Mouse (Mus musculus): ENCODE data around the gene Rnf220.

The Rnf220 gene

DNA sequence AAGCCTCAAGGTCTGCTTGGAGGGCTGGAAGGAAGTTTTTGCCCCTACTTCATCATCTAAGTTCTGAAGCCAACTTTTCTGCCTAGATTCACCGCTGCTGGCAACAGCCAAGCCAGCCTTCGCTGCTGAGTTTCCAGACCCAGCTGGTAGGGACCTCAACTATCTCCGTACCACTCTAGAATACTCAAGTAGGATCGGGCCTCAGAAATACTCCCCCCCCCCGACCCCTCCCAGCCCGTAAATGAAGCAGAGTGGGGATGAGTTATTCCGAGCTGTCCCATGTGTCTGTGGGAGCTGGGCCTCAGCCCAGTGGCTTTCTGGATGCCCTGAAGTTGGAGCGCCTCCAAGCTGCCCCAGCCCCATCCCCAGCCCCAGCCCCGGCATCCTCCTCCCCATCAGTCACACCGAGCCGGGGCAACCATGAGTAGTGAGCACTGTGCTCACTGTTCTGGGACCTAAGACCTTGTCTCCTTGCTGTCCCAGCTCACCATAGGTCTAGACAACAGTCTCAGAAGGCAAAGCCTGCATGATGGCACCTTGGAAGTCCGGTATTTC is 146.6 kb downstream of the Rnf220 start:
- Histone ChIP-seq H3K9me3 (ENCODE audit: low read length) (no peaks in the 10 kb centered on the region), H3K4me1 (replicated peaks; ENCODE audit: low read depth, low read length) (peaks cover 90% of the 10 kb centered on the region), H3K36me3 (ENCODE audit: insufficient read depth, low read length) (no peaks in the 10 kb centered on the region), H3K4me3 (replicated peaks; ENCODE audit: low read length) (peak overlapping the region; percentile 48), H3K27me3 (ENCODE audit: insufficient read depth, low read length) (no peaks in the 10 kb centered on the region)
- TF ChIP-seq NANOG (IDR thresholded peaks at IDR 0.05; ENCODE audit: borderline replicate concordance, low read length) (no peak), CTCF (conservative IDR thresholded peaks at IDR 0.05; ENCODE audit: low read length) (no peak), POU5F1 (IDR thresholded peaks at IDR 0.05; ENCODE audit: borderline replicate concordance, low read length) (no peak)

DNA sequence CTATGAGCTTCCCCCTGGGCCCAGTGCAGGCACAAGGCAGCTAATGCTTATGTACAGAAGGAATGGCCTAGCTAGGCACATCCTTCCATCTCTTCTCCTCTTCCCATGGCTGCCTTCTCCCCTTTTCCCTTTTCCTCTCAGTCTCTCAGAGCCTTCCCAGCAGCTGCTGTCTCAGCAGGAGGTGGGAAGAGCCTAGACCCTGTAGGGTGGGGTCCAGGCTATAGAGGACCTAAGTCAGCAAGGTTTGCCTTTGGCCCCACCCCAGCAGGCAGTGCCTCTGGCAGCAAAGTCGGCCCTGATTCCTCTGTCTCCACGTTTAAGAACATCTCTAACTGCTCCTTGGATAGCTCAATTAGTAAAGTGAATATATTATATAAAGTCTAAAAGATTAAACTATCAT is 147.5 kb downstream of the Rnf220 start:
- H3K36me3 ChIP-seq (ENCODE audit: insufficient read depth, low read length) = no peaks in the 10 kb centered on the region
- peak overlapping the region; percentile 48 for H3K4me3 ChIP-seq (replicated peaks; ENCODE audit: low read length)
- TF ChIP-seq POU5F1 (IDR thresholded peaks at IDR 0.05; ENCODE audit: borderline replicate concordance, low read length) (no peak), CTCF (conservative IDR thresholded peaks at IDR 0.05; ENCODE audit: low read length) (no peak), NANOG (IDR thresholded peaks at IDR 0.05; ENCODE audit: borderline replicate concordance, low read length) (no peak)
- peaks cover 85% of the 10 kb centered on the region for H3K4me1 ChIP-seq (replicated peaks; ENCODE audit: low read depth, low read length)
- no peaks in the 10 kb centered on the region for H3K9me3 ChIP-seq (ENCODE audit: low read length)
- no peaks in the 10 kb centered on the region for H3K27me3 ChIP-seq (ENCODE audit: insufficient read depth, low read length)

DNA sequence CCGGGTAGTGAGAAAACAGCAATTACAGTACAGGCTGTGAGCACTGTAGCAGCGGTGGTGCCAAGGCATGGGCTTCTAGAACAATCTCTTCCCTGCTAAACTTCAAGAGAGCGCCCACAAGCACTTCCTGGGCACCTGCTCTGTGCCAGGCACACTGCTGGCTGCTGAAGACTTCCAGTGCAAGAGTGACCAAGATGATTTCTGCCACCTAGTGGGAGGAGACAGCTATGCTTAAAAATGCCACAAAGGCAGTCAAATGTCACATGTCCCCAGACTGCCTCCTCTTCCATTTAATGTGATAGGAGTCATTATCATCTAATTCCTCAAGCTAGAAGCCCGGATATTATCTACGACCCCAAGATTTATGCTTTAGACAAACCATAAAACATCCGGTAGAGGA is 150.8 kb downstream of the Rnf220 start:
- H3K4me3 ChIP-seq (replicated peaks; ENCODE audit: low read length) = no peak overlapping the region
- H3K27me3 ChIP-seq (ENCODE audit: insufficient read depth, low read length) = no peaks in the 10 kb centered on the region
- no peaks in the 10 kb centered on the region for H3K9me3 ChIP-seq (ENCODE audit: low read length)
- TF ChIP-seq POU5F1 (IDR thresholded peaks at IDR 0.05; ENCODE audit: borderline replicate concordance, low read length) (no peak), CTCF (conservative IDR thresholded peaks at IDR 0.05; ENCODE audit: low read length) (peak; percentile 51)
- H3K36me3 ChIP-seq (ENCODE audit: insufficient read depth, low read length) = no peaks in the 10 kb centered on the region
- H3K4me1 ChIP-seq (replicated peaks; ENCODE audit: low read depth, low read length) = peaks cover 84% of the 10 kb centered on the region

DNA sequence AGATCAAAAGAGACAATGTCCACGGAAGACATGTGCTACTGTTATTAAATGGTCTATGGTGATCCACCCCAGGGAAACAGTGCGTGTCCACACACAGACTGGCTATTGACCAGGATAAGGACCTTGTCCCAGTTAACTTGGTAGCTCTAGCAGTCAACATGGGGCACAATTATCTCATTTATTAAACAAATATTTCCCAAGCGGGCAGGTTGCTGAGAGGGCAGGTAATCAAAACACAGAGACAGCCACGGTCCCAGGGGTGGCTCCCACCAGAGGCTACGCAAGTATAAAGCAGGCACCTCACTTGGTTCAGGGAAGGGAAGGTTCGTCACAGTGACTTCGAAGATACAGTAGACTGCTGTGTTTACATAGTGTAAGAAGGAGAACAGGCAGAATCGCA is 153.5 kb downstream of the Rnf220 start:
- TF ChIP-seq CTCF (conservative IDR thresholded peaks at IDR 0.05; ENCODE audit: low read length) = no peak
- no peak for TF ChIP-seq NANOG (IDR thresholded peaks at IDR 0.05; ENCODE audit: borderline replicate concordance, low read length)
- TF ChIP-seq POU5F1 (IDR thresholded peaks at IDR 0.05; ENCODE audit: borderline replicate concordance, low read length) = no peak
- Histone ChIP-seq H3K4me3 (replicated peaks; ENCODE audit: low read length) (peak overlapping the region; percentile 58), H3K27me3 (ENCODE audit: insufficient read depth, low read length) (no peaks in the 10 kb centered on the region), H3K9me3 (ENCODE audit: low read length) (no peaks in the 10 kb centered on the region), H3K4me1 (replicated peaks; ENCODE audit: low read depth, low read length) (peaks cover 79% of the 10 kb centered on the region), H3K36me3 (ENCODE audit: insufficient read depth, low read length) (no peaks in the 10 kb centered on the region)

DNA sequence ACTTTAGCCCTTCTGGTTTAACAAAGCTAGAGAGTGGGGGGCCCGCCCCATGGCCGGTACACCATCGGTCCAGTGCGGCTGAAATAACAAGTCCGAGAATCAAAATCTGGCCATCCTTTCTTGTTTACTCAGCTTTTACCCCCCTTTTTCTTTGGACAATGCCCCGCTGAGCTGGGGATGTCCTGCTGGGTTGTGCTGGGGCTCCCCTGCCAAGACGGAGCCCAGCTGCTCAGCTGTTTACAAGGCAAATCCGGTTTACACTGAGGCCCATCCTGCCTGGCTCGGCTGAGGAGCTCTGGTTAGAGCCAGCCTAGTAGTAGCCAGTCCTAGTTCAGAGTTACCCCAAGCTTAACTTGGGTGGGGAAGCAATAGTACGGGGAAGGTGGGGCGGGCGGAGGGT is 154.1 kb downstream of the Rnf220 start:
- Histone ChIP-seq H3K36me3 (ENCODE audit: insufficient read depth, low read length) (no peaks in the 10 kb centered on the region), H3K27me3 (ENCODE audit: insufficient read depth, low read length) (no peaks in the 10 kb centered on the region), H3K9me3 (ENCODE audit: low read length) (no peaks in the 10 kb centered on the region), H3K4me1 (replicated peaks; ENCODE audit: low read depth, low read length) (peaks cover 74% of the 10 kb centered on the region), H3K4me3 (replicated peaks; ENCODE audit: low read length) (peak overlapping the region; percentile 58)
- TF ChIP-seq POU5F1 (IDR thresholded peaks at IDR 0.05; ENCODE audit: borderline replicate concordance, low read length) (no peak), NANOG (IDR thresholded peaks at IDR 0.05; ENCODE audit: borderline replicate concordance, low read length) (no peak), CTCF (conservative IDR thresholded peaks at IDR 0.05; ENCODE audit: low read length) (no peak)

DNA sequence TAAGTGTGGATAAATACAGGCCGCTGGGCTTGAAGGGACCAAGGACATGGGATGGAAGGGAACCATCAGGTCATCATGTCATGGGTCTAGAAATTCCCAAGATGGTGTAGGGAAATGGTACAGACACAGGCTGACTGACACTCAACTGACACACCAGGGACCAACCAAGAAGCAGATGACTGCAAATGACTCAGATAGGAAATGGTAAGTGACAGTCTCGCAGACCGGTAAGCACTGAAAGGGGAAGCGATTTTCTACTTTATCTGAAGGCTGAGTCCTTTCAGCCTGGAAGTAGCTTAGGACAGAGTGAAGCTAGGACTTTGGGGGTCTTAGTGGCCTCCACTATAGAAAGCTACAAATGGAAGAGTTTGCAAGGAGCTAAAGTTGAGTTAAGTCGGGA is 155.6 kb downstream of the Rnf220 start:
- no peak for TF ChIP-seq CTCF (conservative IDR thresholded peaks at IDR 0.05; ENCODE audit: low read length)
- no peak for TF ChIP-seq NANOG (IDR thresholded peaks at IDR 0.05; ENCODE audit: borderline replicate concordance, low read length)
- no peak for TF ChIP-seq POU5F1 (IDR thresholded peaks at IDR 0.05; ENCODE audit: borderline replicate concordance, low read length)
- no peaks in the 10 kb centered on the region for H3K9me3 ChIP-seq (ENCODE audit: low read length)

DNA sequence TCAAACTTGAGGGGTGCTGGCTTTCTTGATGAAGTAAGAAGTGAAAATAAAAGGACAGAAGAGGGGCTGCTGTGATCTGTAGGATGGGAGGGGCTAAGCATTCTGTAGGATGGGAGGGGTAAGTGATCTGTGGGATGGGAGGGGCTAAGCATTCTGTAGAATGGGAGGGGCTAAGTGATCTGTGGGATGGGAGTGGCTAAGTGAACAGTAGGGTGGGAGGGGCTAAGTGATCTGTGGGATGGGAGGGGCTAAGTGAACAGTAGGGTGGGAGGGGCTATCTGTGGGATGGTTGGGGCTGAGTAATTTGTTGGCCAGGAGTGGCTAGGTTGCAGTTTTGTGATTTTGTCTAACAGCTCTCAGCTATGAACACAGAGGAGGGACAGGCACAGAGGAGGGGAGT is 157.1 kb downstream of the Rnf220 start:
- Histone ChIP-seq H3K27me3 (ENCODE audit: insufficient read depth, low read length) (no peaks in the 10 kb centered on the region), H3K36me3 (ENCODE audit: insufficient read depth, low read length) (no peaks in the 10 kb centered on the region), H3K9me3 (ENCODE audit: low read length) (no peaks in the 10 kb centered on the region), H3K4me1 (replicated peaks; ENCODE audit: low read depth, low read length) (peaks cover 71% of the 10 kb centered on the region), H3K4me3 (replicated peaks; ENCODE audit: low read length) (no peak overlapping the region)
- TF ChIP-seq NANOG (IDR thresholded peaks at IDR 0.05; ENCODE audit: borderline replicate concordance, low read length) (no peak), CTCF (conservative IDR thresholded peaks at IDR 0.05; ENCODE audit: low read length) (no peak), POU5F1 (IDR thresholded peaks at IDR 0.05; ENCODE audit: borderline replicate concordance, low read length) (no peak)

More for the DNA sequence above, 155.6 kb downstream of the Rnf220 start:
- Histone ChIP-seq H3K36me3 (ENCODE audit: insufficient read depth, low read length) (no peaks in the 10 kb centered on the region), H3K4me3 (replicated peaks; ENCODE audit: low read length) (no peak overlapping the region), H3K27me3 (ENCODE audit: insufficient read depth, low read length) (no peaks in the 10 kb centered on the region), H3K4me1 (replicated peaks; ENCODE audit: low read depth, low read length) (peaks cover 75% of the 10 kb centered on the region)

DNA sequence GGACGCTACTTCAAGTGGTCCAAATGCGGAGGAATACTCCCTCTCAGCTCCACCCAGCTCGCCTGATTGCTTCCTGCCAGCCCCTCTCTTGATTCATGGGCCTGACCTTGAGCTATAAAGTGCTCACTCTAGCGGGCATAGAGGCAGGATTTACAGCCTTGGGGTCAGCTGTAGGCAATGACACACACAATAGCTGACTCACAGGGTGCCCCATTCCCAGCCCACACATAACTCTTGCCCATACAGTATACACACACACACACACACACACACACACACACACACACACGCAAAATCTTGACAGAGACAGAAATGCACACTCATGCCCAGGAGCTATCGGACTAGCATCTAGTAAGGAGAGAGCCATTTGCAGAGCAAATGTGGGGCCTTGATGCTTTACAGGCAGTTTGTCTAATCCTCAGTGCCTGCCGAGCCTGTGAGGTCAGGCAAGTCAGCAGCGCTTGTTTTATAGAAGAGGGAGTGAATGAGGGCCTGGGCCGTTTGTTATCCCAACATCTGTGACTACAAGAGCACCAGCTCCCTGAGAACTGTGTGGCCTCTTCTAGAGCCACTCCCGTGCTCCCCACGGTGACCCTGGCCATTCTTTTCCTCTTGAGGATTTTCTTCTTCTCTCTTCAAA is 165.9 kb downstream of the Rnf220 start:
- TF ChIP-seq POU5F1 (IDR thresholded peaks at IDR 0.05; ENCODE audit: borderline replicate concordance, low read length) = no peak
- TF ChIP-seq CTCF (conservative IDR thresholded peaks at IDR 0.05; ENCODE audit: low read length) = no peak
- TF ChIP-seq NANOG (IDR thresholded peaks at IDR 0.05; ENCODE audit: borderline replicate concordance, low read length) = peak; percentile 79
- Histone ChIP-seq H3K36me3 (ENCODE audit: insufficient read depth, low read length) (no peaks in the 10 kb centered on the region), H3K9me3 (ENCODE audit: low read length) (no peaks in the 10 kb centered on the region), H3K4me1 (replicated peaks; ENCODE audit: low read depth, low read length) (peaks cover 76% of the 10 kb centered on the region), H3K4me3 (replicated peaks; ENCODE audit: low read length) (peak overlapping the region; percentile 48), H3K27me3 (ENCODE audit: insufficient read depth, low read length) (peaks cover 18% of the 10 kb centered on the region)

DNA sequence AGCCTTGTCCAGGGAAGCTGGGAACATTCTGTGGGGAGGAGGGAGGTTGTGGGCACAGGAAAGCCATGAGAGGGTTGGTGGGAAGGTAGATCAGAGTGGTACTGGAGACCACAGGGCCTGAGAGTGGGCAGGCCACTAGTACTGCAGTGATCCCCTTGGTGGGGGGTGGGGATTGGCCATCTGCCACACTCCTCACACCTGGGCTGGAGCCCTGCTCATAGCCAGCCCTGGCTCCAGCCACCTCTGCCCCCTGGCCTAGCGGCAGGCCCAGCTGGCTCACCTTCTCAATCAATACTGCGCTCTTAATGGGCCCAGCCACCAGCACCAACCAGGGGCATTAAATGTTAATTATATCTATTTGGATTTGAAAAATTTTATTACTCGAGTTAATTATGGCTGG is 166.7 kb downstream of the Rnf220 start:
- H3K9me3 ChIP-seq (ENCODE audit: low read length) = no peaks in the 10 kb centered on the region
- peaks cover 18% of the 10 kb centered on the region for H3K27me3 ChIP-seq (ENCODE audit: insufficient read depth, low read length)
- H3K36me3 ChIP-seq (ENCODE audit: insufficient read depth, low read length) = no peaks in the 10 kb centered on the region
- H3K4me1 ChIP-seq (replicated peaks; ENCODE audit: low read depth, low read length) = peaks cover 80% of the 10 kb centered on the region
- H3K4me3 ChIP-seq (replicated peaks; ENCODE audit: low read length) = peak overlapping the region; percentile 48
- TF ChIP-seq POU5F1 (IDR thresholded peaks at IDR 0.05; ENCODE audit: borderline replicate concordance, low read length) (no peak), NANOG (IDR thresholded peaks at IDR 0.05; ENCODE audit: borderline replicate concordance, low read length) (no peak), CTCF (conservative IDR thresholded peaks at IDR 0.05; ENCODE audit: low read length) (no peak)
